Mouse (Mus musculus) kidney, adult 2 months (tissue): ENCODE measurements around the gene Fgd2.
"Not testable (repeated sequence)": the region's sequence is repeated elsewhere in the genome, so short reads cannot be mapped to it uniquely, and the experiment has no call there.

Experiments
- CTCF ChIP-seq: fragments of 200-500 bp; conservative IDR thresholded peaks from 2 replicates; pipeline ENCODE4 v1.5.1; 2011; ENCODE audit warnings: low read depth, mild to moderate bottlenecking, control low read depth, low read length, moderate library complexity, mixed read lengths; ENCODE audit not compliant: insufficient read depth, insufficient read length
- POLR2A ChIP-seq: fragments of 200-500 bp; IDR thresholded peaks from one replicate; pipeline ENCODE4 v1.6.1; 2011; ENCODE audit warnings: low read depth, low read length, control low read depth

- TF ChIP-seq CTCF, POLR2A: not testable (repeated sequence)
Measured at GRCm38 (mm10) chr17:29317380-29317779, 43.3 kb upstream of the Fgd2 start, which contains the start of gene Pi16.
